Mouse (Mus musculus) ES-E14 (cell line): ENCODE measurements around the gene Gm38392.

Source experiments
- HCFC1 ChIP-seq: IDR thresholded peaks from 2 replicates; pipeline ENCODE4 v1.6.1; 2012; ENCODE audit warnings: low read length, inconsistent platforms, borderline replicate concordance; ENCODE audit not compliant: insufficient read depth
- MAFK ChIP-seq: IDR thresholded peaks from 2 replicates; pipeline ENCODE4 v1.6.1; 2014; ENCODE audit warnings: mild to moderate bottlenecking, low read depth, low read length, inconsistent platforms; ENCODE audit not compliant: insufficient read depth
- ZC3H11A ChIP-seq: IDR thresholded peaks from 2 replicates; pipeline ENCODE4 v1.6.1; 2012; ENCODE audit warnings: low read depth, mild to moderate bottlenecking, inconsistent platforms, low read length, borderline replicate concordance

- TF ChIP-seq MAFK, result no peak
- TF ChIP-seq ZC3H11A, result no peak
- no peak for TF ChIP-seq HCFC1
These were observed 41.2 kb downstream of the Gm38392 start for GRCm38 (mm10) chr3:88245811-88246210.
